Mouse (Mus musculus) MEL (cell line): Measurements from ENCODE around the gene Defb6. TPM values are rescaled to one million over a fixed set of nuclear protein-coding genes. Genes with fewer than 3 reads are reported as not detected.

Source experiments
- DNase-seq: peaks from one replicate; pipeline ENCODE4 v3.0.0; 2011; ENCODE audit warnings: low read depth, low spot score
- H3K27ac ChIP-seq: 2 replicates; pipeline ENCODE4 v1.5.1; 2012; ENCODE audit warnings: low read depth, mild to moderate bottlenecking, control low read depth, low read length, moderate library complexity; ENCODE audit not compliant: control insufficient read depth
- H3K27me3 ChIP-seq, 2 experiments: fragments of 150-350 bp in 1 of 2; sonication (generic) in 1 of 2; 2 replicates each; pipeline ENCODE4 v1.6.1; 2012; ENCODE audit warnings: low read length in 2 of 2, mild to moderate bottlenecking in 2 of 2, improper control_type of control experiment in 1 of 2, moderate library complexity in 1 of 2; ENCODE audit not compliant: insufficient read depth in 2 of 2, control insufficient read depth in 1 of 2
- H3K36me3 ChIP-seq, 2 experiments: 2 replicates each; pipeline ENCODE4 v1.6.1; 2012 to 2014; ENCODE audit warnings: low read length in 2 of 2, improper control_type of control experiment in 1 of 2, inconsistent platforms in 1 of 2, mild to moderate bottlenecking in 1 of 2; ENCODE audit not compliant: insufficient read depth in 2 of 2, control insufficient read depth in 1 of 2
- H3K4me1 ChIP-seq, 2 experiments: fragments of 150-350 bp in 1 of 2; sonication (generic) in 1 of 2; 2 replicates each; pipeline ENCODE4 v1.6.1; 2012; ENCODE audit warnings: low read length in 2 of 2, improper control_type of control experiment in 1 of 2, mild to moderate bottlenecking in 1 of 2; ENCODE audit not compliant: insufficient read depth in 2 of 2, control insufficient read depth in 1 of 2
- H3K4me3 ChIP-seq, 2 experiments: fragments of 150-350 bp in 1 of 2; sonication (generic) in 1 of 2; 2 replicates each; pipeline ENCODE4 v1.5.1; 2012; ENCODE audit warnings: low read depth in 2 of 2, low read length in 2 of 2, mild to moderate bottlenecking in 2 of 2, moderate library complexity in 2 of 2, control low read depth in 1 of 2, improper control_type of control experiment in 1 of 2; ENCODE audit not compliant: control insufficient read depth in 1 of 2, insufficient read depth in 1 of 2
- H3K79me2 ChIP-seq: 2 replicates; pipeline ENCODE4 v1.6.1; 2012; ENCODE audit warnings: mild to moderate bottlenecking, low read length, moderate library complexity; ENCODE audit not compliant: control insufficient read depth, poor library complexity, insufficient read depth
- H3K9ac ChIP-seq: 2 replicates; pipeline ENCODE4 v1.6.1; 2012; ENCODE audit warnings: low read depth, mild to moderate bottlenecking, control low read depth, low read length, moderate library complexity; ENCODE audit not compliant: control insufficient read depth, poor library complexity, severe bottlenecking
- H3K9me3 ChIP-seq: fragments of 150-350 bp; sonication (generic); replicated peaks from 2 replicates; pipeline ENCODE4 v1.6.1; 2012; ENCODE audit warnings: mild to moderate bottlenecking, low read length, improper control_type of control experiment, moderate library complexity; ENCODE audit not compliant: insufficient read depth
- CHD1 ChIP-seq: IDR thresholded peaks from 2 replicates; pipeline ENCODE4 v1.6.1; 2012; ENCODE audit warnings: low read depth, mild to moderate bottlenecking, inconsistent platforms, low read length, improper control_type of control experiment
- CHD2 ChIP-seq: IDR thresholded peaks from 2 replicates; pipeline ENCODE4 v1.6.1; 2011; ENCODE audit warnings: low read length, improper control_type of control experiment
- GABPA ChIP-seq: IDR thresholded peaks from 2 replicates; pipeline ENCODE4 v1.6.1; 2012; ENCODE audit warnings: low read depth, mild to moderate bottlenecking, inconsistent platforms, low read length, improper control_type of control experiment, moderate library complexity
- GATA1 ChIP-seq: IDR thresholded peaks from 2 replicates; pipeline ENCODE4 v1.6.1; 2011; ENCODE audit warnings: low read depth, low read length, improper control_type of control experiment
- HCFC1 ChIP-seq: IDR thresholded peaks from 2 replicates; pipeline ENCODE4 v1.6.1; 2012; ENCODE audit warnings: low read depth, mild to moderate bottlenecking, inconsistent platforms, low read length, improper control_type of control experiment, moderate library complexity
- JUND ChIP-seq: IDR thresholded peaks from 2 replicates; pipeline ENCODE4 v1.6.1; 2011; ENCODE audit warnings: low read depth, mild to moderate bottlenecking, improper control_type of control experiment, low read length
- KAT2A ChIP-seq: conservative IDR thresholded peaks from 2 replicates; pipeline ENCODE4 v1.6.1; 2012; ENCODE audit warnings: low read depth, low read length, improper control_type of control experiment, inconsistent platforms
- MXI1 ChIP-seq: IDR thresholded peaks from 2 replicates; pipeline ENCODE4 v1.6.1; 2011; ENCODE audit warnings: mild to moderate bottlenecking, low read depth, low read length, improper control_type of control experiment
- MYB ChIP-seq: IDR thresholded peaks from 2 replicates; pipeline ENCODE4 v1.6.1; 2011; ENCODE audit warnings: mild to moderate bottlenecking, low read depth, low read length, improper control_type of control experiment
- MYC ChIP-seq: IDR thresholded peaks from 2 replicates; pipeline ENCODE4 v1.6.1; 2011; ENCODE audit warnings: low read depth, mild to moderate bottlenecking, low read length, improper control_type of control experiment, moderate library complexity
- POLR2A ChIP-seq, 2 experiments: IDR thresholded peaks; 2 replicates each; pipeline ENCODE4 v1.6.1; 2011 to 2012; ENCODE audit warnings: low read length in 2 of 2, mild to moderate bottlenecking in 2 of 2, control low read depth in 1 of 2, improper control_type of control experiment in 1 of 2, low read depth in 1 of 2, moderate library complexity in 1 of 2; ENCODE audit not compliant: control insufficient read depth in 1 of 2, insufficient read depth in 1 of 2, poor library complexity in 1 of 2
- RAD21 ChIP-seq: IDR thresholded peaks from 2 replicates; pipeline ENCODE4 v1.6.1; 2011; ENCODE audit warnings: mild to moderate bottlenecking, low read depth, low read length, improper control_type of control experiment
- RCOR1 ChIP-seq: IDR thresholded peaks from 2 replicates; pipeline ENCODE4 v1.6.1; 2012; ENCODE audit warnings: low read depth, mild to moderate bottlenecking, inconsistent platforms, low read length, improper control_type of control experiment
- SMC3 ChIP-seq: IDR thresholded peaks from 2 replicates; pipeline ENCODE4 v1.6.1; 2011; ENCODE audit warnings: low read depth, low read length, improper control_type of control experiment
- TAL1 ChIP-seq: IDR thresholded peaks from 2 replicates; pipeline ENCODE4 v1.6.1; 2012; ENCODE audit warnings: mild to moderate bottlenecking, inconsistent platforms, low read length, moderate library complexity, mixed read lengths
- USF1 ChIP-seq: IDR thresholded peaks from 2 replicates; pipeline ENCODE4 v1.6.1; 2014; ENCODE audit warnings: low read depth, mild to moderate bottlenecking, inconsistent platforms, low read length, improper control_type of control experiment, moderate library complexity
- ZC3H11A ChIP-seq: IDR thresholded peaks from 2 replicates; pipeline ENCODE4 v1.6.1; 2012; ENCODE audit warnings: low read depth, mild to moderate bottlenecking, inconsistent platforms, low read length, improper control_type of control experiment
- ZKSCAN1 ChIP-seq: IDR thresholded peaks from 2 replicates; pipeline ENCODE4 v1.6.1; 2012; ENCODE audit warnings: low read depth, mild to moderate bottlenecking, inconsistent platforms, low read length, improper control_type of control experiment, moderate library complexity
- ZMIZ1 ChIP-seq: IDR thresholded peaks from 2 replicates; pipeline ENCODE4 v1.6.1; 2012; ENCODE audit warnings: low read depth, mild to moderate bottlenecking, inconsistent platforms, low read length, improper control_type of control experiment, moderate library complexity
- ZNF384 ChIP-seq: IDR thresholded peaks from 2 replicates; pipeline ENCODE4 v1.6.1; 2012; ENCODE audit warnings: low read depth, mild to moderate bottlenecking, inconsistent platforms, low read length, improper control_type of control experiment
- polyA plus RNA-seq, 2 experiments: library from polyadenylated mRNA; stranded (reverse) in 1 of 2; unstranded in 1 of 2; fragments of >175 nt in 1 of 2; fragments of >200 nt in 1 of 2; gene quantifications; 2 replicates each; pipeline versions ENCODE4 v1.2.1 to v1.2.4; 2012; ENCODE audit warnings: low replicate concordance in 2 of 2, low read depth in 1 of 2; ENCODE audit not compliant: insufficient read length in 2 of 2, insufficient read depth in 1 of 2, missing spikeins in 1 of 2
- total RNA-seq: library from RNA; depleted of rRNA; stranded (reverse); fragments of 300-350 nt; gene quantifications from 2 replicates; pipeline ENCODE4 v1.2.3, GENCODE M21; 2012; rRNA removed

Defb6 gene
- total and polyA plus RNA-seq, 3 experiments, result not detected

DNA sequence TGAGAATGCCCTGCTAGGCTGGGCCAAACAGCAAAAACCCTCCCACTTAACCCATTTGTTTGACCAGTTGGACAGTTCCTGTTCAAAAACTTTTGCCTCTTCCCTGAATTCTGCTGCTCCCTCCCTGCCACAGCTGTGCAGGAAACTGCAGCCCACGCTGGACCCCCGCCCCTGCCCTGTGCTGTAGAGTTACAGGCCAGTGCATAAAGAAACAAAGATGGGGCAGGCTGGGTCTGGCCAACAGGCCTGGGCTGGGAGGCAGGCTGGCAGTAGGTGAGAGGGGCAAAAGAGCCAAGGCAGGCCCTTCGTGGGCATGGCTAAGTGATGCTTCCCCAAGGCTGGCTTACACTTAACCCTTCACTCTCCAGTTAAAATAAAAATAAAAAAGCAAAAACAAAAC, 34.4 kb downstream of the Defb6 start:
- Histone ChIP-seq H3K9ac (no peak overlapping the region), H3K4me3 (no peak overlapping the region)
- no peak for DNase-seq
- TF ChIP-seq ZNF384 (no peak), CHD2 (no peak), ZMIZ1 (no peak), KAT2A (no peak), CHD1 (no peak), MYC (no peak), TAL1 (no peak), SMC3 (no peak), HCFC1 (no peak), RCOR1 (no peak), GABPA (no peak), GATA1 (no peak), MXI1 (no peak), USF1 (no peak), ZC3H11A (no peak), RAD21 (no peak), JUND (no peak), MYB (no peak), POLR2A (IDR thresholded peaks at IDR 0.05; ENCODE audit: control insufficient read depth in 1 of 2, insufficient read depth in 1 of 2, low read depth in 1 of 2, low read length in 2 of 2, poor library complexity in 1 of 2) (no peak), ZKSCAN1 (no peak)
- TF ChIP-seq, all 39 proteins: peak for 0
- H3K27me3 ChIP-seq, result no peaks in the 10 kb centered on the region
- no peak overlapping the region for H3K27ac ChIP-seq
- H3K9me3 ChIP-seq, result no peaks in the 10 kb centered on the region
- H3K4me1 ChIP-seq, result no peaks in the 10 kb centered on the region
- no peaks in the 10 kb centered on the region for H3K36me3 ChIP-seq
- no peaks in the 10 kb centered on the region for H3K79me2 ChIP-seq

Other genes with a start within 250 kb of the Defb6 start
- gene Defb40, start 247.2 kb upstream of the Defb6 start, total RNA-seq, result not detected in 2 replicates
- not detected for gene Defb40, start 247.2 kb upstream of the Defb6 start, polyA plus RNA-seq
- not detected in 2 replicates for gene Defb37, start 234.4 kb upstream of the Defb6 start, total RNA-seq
- gene Defb37, start 234.4 kb upstream of the Defb6 start, polyA plus RNA-seq, result not detected
- not detected in 2 replicates for gene Defb38, start 198.9 kb upstream of the Defb6 start, total RNA-seq
- not detected for gene Defb38, start 198.9 kb upstream of the Defb6 start, polyA plus RNA-seq
- gene Defb39, start 160.7 kb upstream of the Defb6 start, total RNA-seq, result not detected in 2 replicates
- gene Defb39, start 160.7 kb upstream of the Defb6 start, polyA plus RNA-seq, result not detected
- gene Defb12, start 110.6 kb upstream of the Defb6 start, total RNA-seq, result not detected in 2 replicates
- not detected for gene Defb12, start 110.6 kb upstream of the Defb6 start, polyA plus RNA-seq
- gene Defb34, start 101.7 kb upstream of the Defb6 start, total RNA-seq, result not detected in 2 replicates
- gene Defb34, start 101.7 kb upstream of the Defb6 start, polyA plus RNA-seq, result not detected
- gene Gm45826, start 84.7 kb upstream of the Defb6 start, total RNA-seq, result not detected in 2 replicates
- gene Gm45826, start 84.7 kb upstream of the Defb6 start, polyA plus RNA-seq, result not detected
- gene Defb14, start 31.1 kb upstream of the Defb6 start, total RNA-seq, result not detected in 2 replicates
- not detected for gene Defb14, start 31.1 kb upstream of the Defb6 start, polyA plus RNA-seq
- gene Defb4, start 26.8 kb upstream of the Defb6 start, total RNA-seq, result not detected in 2 replicates
- not detected for gene Defb4, start 26.8 kb upstream of the Defb6 start, polyA plus RNA-seq
- gene Defb46, start 14.4 kb downstream of the Defb6 start, total RNA-seq, result not detected in 2 replicates
- not detected for gene Defb46, start 14.4 kb downstream of the Defb6 start, polyA plus RNA-seq
- not detected in 2 replicates for gene Defb5, start 22.1 kb downstream of the Defb6 start, total RNA-seq
- gene Defb5, start 22.1 kb downstream of the Defb6 start, polyA plus RNA-seq, result not detected
- gene Defb3, start 67.9 kb downstream of the Defb6 start, total RNA-seq, result not detected in 2 replicates
- not detected for gene Defb3, start 67.9 kb downstream of the Defb6 start, polyA plus RNA-seq
- gene Defb8, start 222.1 kb downstream of the Defb6 start, total RNA-seq, result not detected in 2 replicates
- not detected for gene Defb8, start 222.1 kb downstream of the Defb6 start, polyA plus RNA-seq